Mouse (Mus musculus) inflammation-experienced regulatory T-cells, adult 6 months (primary cell): ENCODE results near the gene Scg2. TPM values are rescaled to one million over a fixed set of nuclear protein-coding genes. Genes with fewer than 3 reads are reported as not detected.

Source experiments
- polyA plus RNA-seq, 3 experiments: library from polyadenylated mRNA; unstranded; fragments of 100-300 nt; shearing (Covaris generic); gene quantifications; one replicate each; pipeline ENCODE4 v1.2.1; 2017

Gene Scg2
- polyA plus RNA-seq, 3 experiments from 2014 or later, result not detected

Other genes starting within 250 kb of the Scg2 start
- 1 to 10 TPM; 1.8 to 3.5 (median 3.0) TPM for gene Ap1s3, start 231.9 kb upstream of the Scg2 start, polyA plus RNA-seq